10 mouse cellular contexts compared by ENCODE assay signal in the genomic region with DNA sequence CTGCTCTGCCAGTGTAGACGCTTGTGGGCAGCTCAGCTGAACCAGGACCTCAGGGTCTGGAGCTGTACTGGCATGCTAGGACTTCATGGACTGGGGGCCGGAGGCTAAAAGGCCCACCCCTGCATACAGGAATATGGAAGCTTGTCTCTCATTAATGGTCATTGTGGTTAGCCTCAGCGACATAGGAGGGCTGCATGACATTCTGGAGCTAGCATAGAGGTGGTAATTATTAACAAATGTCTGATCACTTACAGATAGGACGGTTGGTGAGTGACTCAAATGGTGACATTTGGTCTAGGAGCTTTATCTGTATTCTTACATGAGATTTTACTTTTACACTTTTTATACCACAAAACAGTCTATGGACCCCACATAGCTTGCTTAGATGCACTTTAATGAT. TPM values are rescaled to one million over a fixed set of nuclear protein-coding genes. Genes with fewer than 3 reads are reported as not detected.
A peak's percentile ranks its signal among the peaks of the same experiment; 100 is the strongest.
DNase-seq lines count a peak whose midpoint lies in the region; ATAC-seq and TF ChIP-seq lines count a peak whose summit lies in the region.
"Had no signal": no experiment of that assay in that cellular context is flagged by ENCODE, and none has a peak within 500 bp of the region (broad histone marks: within the 10 kb centered on the region; RNA-seq: fewer than 3 reads in every experiment).

No protein-coding gene starts in this region.

- H3K4me3 ChIP-seq in layer of hippocampus, adult 2 months = no peak overlapping the region
- no peak overlapping the region for H3K4me3 ChIP-seq in forebrain, embryonic 12.5 days (replicated peaks)
- no peak overlapping the region for H3K4me3 ChIP-seq in hindbrain, postnatal 0 days (ENCODE audit: low read length)
- no peak overlapping the region for H3K4me3 ChIP-seq in neural tube, embryonic 13.5 days

- no peaks in the 10 kb centered on the region for H3K27me3 ChIP-seq in forebrain, embryonic 12.5 days
- no peaks in the 10 kb centered on the region for H3K27me3 ChIP-seq in hindbrain, postnatal 0 days (ENCODE audit: insufficient read depth, low read length)
- no peaks in the 10 kb centered on the region for H3K27me3 ChIP-seq in neural tube, embryonic 13.5 days

- H3K9ac ChIP-seq in forebrain, embryonic 12.5 days = no peak overlapping the region
- 0 out of 2 replicates have a peak overlapping the region, but pooled peaks have one; percentile 3 for H3K9ac ChIP-seq in hindbrain, postnatal 0 days (replicated peaks; ENCODE audit: low read length)
- H3K9ac ChIP-seq in neural tube, embryonic 13.5 days = 0 out of 2 replicates have a peak overlapping the region, but pooled peaks have one; percentile 13

- 71% methylated on average over 4 of the region's 4 CpGs for WGBS in forebrain, embryonic 12.5 days
- WGBS in hindbrain, postnatal 0 days = 65% methylated on average over 4 of the region's 4 CpGs
- 74% methylated on average over 4 of the region's 4 CpGs for WGBS in neural tube, embryonic 13.5 days

- peak overlapping the region; percentile 90 for H3K27ac ChIP-seq in layer of hippocampus, adult 2 months
- peak overlapping the region; percentile 86 for H3K27ac ChIP-seq in forebrain, embryonic 12.5 days
- peak overlapping the region; percentile 64 for H3K27ac ChIP-seq in hindbrain, postnatal 0 days
- peak overlapping the region; percentile 77 for H3K27ac ChIP-seq in neural tube, embryonic 13.5 days (replicated peaks)

- no peak overlapping the region for H3K4me2 ChIP-seq in forebrain, embryonic 12.5 days
- no peak overlapping the region for H3K4me2 ChIP-seq in hindbrain, postnatal 0 days (ENCODE audit: low read depth, low read length)
- no peak overlapping the region for H3K4me2 ChIP-seq in neural tube, embryonic 13.5 days

- no peak for ATAC-seq in forebrain, embryonic 12.5 days (ENCODE audit: low FRiP score)
- no peak for ATAC-seq in hindbrain, postnatal 0 days
- no peak for ATAC-seq in neural tube, embryonic 13.5 days (ENCODE audit: low read depth)

- no peak for TF ChIP-seq CTCF in layer of hippocampus, adult 2 months (conservative IDR thresholded peaks at IDR 0.05)
- TF ChIP-seq CTCF in hindbrain, postnatal 0 days (IDR thresholded peaks at IDR 0.05; ENCODE audit: low read depth) = no peak

- DNase-seq in layer of hippocampus, adult 2 months (ENCODE audit: low spot score in 2 of 2) = no peak
- no peak for DNase-seq in layer of hippocampus, postnatal 14 days (ENCODE audit: low spot score in 2 of 2)
- no peak for DNase-seq in hindbrain, postnatal 0 days (ENCODE audit: low spot score)
- DNase-seq in layer of hippocampus, adult 8-10 months (ENCODE audit: low spot score in 2 of 2) = no peak
- DNase-seq in embryo, embryonic 9.5 days (ENCODE audit: extremely low spot score) = no peak
- DNase-seq: lung, adult 18-20 months had no signal

- H3K36me3 ChIP-seq in forebrain, embryonic 12.5 days (replicated peaks) = peaks cover 66% of the 10 kb centered on the region
- H3K36me3 ChIP-seq in hindbrain, postnatal 0 days (ENCODE audit: insufficient read depth, low read length) = no peaks in the 10 kb centered on the region; the same call in 1 of the 2 replicates
- H3K36me3 ChIP-seq in neural tube, embryonic 13.5 days = peaks cover 24% of the 10 kb centered on the region

- peaks cover 10% of the 10 kb centered on the region for H3K9me3 ChIP-seq in forebrain, embryonic 12.5 days
- no peaks in the 10 kb centered on the region for H3K9me3 ChIP-seq in hindbrain, postnatal 0 days (ENCODE audit: low read length)
- H3K9me3 ChIP-seq in neural tube, embryonic 13.5 days = peaks cover 6% of the 10 kb centered on the region; the same call in 1 of the 2 replicates

- peaks cover 37% of the 10 kb centered on the region for H3K4me1 ChIP-seq in forebrain, embryonic 12.5 days
- H3K4me1 ChIP-seq in hindbrain, postnatal 0 days (ENCODE audit: insufficient read depth, low read length) = peaks cover 11% of the 10 kb centered on the region; the same call in 1 of the 2 replicates
- H3K4me1 ChIP-seq in neural tube, embryonic 13.5 days (replicated peaks) = peaks cover 41% of the 10 kb centered on the region

RNA-seq across cellular contexts. Expression of gene Adam30, which starts 54.3 kb away (rescaled TPM):
- not detected for total RNA-seq in layer of hippocampus, adult 2 months (2021)
- not detected for total RNA-seq in layer of hippocampus, postnatal 14 days (2021)
- polyA plus RNA-seq in forebrain, embryonic 12.5 days (2016; fragmentation: Nextera tagmentation; extraction: Ambion mirVana) = not detected in 2 replicates
- total RNA-seq in hindbrain, postnatal 0 days (2014; rRNA removed) = 0.10 TPM in 1 of 2 replicates, not detected in the other
- not detected in 2 replicates for polyA plus RNA-seq in hindbrain, postnatal 0 days (2015; fragmentation: Nextera tagmentation; extraction: Ambion mirVana)
- polyA plus RNA-seq in neural tube, embryonic 13.5 days (2015; fragmentation: Nextera tagmentation; extraction: Ambion mirVana) = not detected in 2 replicates
- under 1 TPM in 1 of 4 experiments, not detected in 3; 0.36 TPM for total RNA-seq in layer of hippocampus, adult 8-10 months (2022)
- total RNA-seq: granulocyte monocyte progenitor cell, adult 5-6 weeks had no signal
- polyA plus RNA-seq: urinary bladder, adult 2 months had no signal
